Mouse (Mus musculus) layer of hippocampus, adult 11-12 months (tissue): ENCODE results near the gene Oip5.
A peak's percentile ranks its signal among the peaks of the same experiment; 100 is the strongest.
"Not testable (repeated sequence)": the region's sequence is repeated elsewhere in the genome, so short reads cannot be mapped to it uniquely, and the experiment has no call there.

Experiments
- DNase-seq: peaks from one replicate; pipeline ENCODE4 v3.0.0; 2022; ENCODE audit warnings: low spot score

Gene Oip5

DNA sequence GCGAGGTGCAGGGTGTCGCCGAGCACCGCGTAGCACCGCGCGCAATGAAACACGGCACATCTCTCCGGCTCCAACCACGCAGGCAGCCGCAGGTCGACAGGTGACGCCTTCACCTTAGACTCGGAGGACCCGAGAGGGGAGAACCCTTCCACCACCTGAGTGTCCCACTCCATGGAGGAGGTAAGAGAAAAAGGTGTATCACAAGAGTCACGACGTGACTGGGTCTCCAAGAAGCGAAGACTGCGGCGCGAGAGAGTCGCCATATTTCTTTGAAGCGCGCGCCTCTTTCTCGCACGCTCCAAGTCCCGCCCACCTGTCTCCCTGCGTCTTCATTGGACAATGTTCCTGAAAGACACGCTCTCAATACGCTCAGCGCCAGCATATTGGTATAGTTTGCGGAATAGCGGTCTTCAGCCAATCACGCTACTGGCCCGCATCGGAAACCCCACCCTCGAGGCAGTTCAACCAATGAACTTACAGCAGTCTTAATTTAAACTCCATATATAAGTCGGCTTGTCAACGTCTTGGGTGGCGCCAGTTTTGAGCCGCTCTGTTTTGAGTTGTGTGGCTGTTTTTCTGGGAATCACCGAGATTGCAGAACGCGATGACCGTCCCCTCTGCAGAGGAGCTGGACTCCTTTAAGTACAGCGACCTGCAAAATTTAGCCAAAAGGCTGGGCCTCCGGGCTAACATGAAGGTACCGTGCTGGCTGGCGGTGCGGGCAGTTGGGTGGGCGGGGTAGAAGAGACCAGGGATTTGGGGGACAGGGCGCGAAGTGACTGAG, at the start of gene Oip5, which contains the start of gene Nusap1:
Oip5 (minus strand) TSS at position 271 of the 784 bp plus-strand sequence.
Nusap1 (plus strand) TSS at position 100 of the 784 bp plus-strand sequence.
- DNase-seq, result peak; percentile 94

DNA sequence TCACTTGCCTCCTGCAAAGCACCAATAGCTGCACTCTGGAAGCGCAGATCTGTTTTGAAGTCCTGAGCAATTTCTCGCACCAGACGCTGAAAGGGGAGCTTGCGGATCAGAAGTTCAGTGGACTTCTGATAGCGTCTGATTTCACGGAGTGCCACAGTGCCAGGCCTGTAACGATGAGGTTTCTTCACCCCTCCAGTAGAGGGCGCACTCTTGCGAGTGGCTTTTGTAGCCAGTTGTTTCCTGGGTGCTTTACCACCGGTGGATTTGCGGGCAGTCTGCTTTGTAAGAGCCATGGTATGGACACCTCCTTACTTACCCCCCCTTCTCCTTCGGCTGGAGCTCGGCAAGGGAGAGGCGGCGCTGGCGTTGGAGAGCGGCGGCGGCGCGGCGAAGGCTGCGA, 47.5 kb upstream of the Oip5 start:
- not testable (repeated sequence) for DNase-seq

DNA sequence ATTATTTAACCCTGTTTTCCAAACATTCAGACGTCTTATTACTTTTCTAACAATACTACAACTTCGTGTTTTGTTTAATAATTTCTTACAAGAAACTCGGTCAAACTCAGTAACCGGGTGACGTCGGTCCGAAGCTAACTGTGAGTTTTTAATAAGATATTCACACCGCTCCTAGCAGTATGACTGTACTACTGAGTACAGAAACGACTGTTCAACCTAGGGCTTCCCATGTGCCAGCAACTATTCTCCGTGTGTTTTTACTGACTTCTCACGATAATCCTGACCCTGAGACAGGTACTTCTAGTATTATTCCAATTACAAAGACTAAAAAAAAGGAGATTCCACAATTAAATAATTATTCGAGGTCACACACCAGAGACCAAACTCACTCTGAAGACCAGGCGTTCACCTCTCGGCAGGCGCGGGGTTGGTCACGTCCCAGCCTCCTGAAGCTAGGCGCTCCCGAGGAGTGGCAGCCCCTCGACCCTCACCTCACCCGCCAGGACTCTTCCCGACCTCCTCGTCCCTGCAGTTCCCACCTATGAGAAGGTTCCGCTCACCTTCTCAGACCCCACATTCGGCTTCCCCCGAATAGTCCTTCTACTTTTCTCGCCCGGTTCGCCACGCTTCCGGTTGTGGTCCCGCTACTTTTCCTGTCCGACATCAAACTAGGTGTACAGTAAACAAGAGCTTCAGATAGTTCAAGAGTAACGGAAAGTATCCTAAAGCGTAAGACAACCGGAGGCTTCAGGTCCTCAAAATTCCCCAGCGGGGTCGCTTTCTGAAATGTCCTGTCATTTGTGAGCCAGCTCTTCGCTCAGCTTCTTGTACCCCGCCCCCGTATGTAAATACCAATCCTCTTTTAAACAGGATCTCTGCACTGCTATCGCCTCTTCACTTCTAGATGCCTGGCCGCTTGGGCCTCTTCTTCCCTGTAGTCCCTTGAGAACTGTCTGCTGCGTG, 44.2 kb upstream of the Oip5 start, which contains the start of gene Ndufaf1:
Ndufaf1 (minus strand) TSS at position 608 of the 963 bp plus-strand sequence.
- DNase-seq, result peak; percentile 84

GRCm38 (mm10) chr2:119644254-119644653, 26.0 kb upstream of the Oip5 start:
- DNase-seq, result no peak

GRCm38 (mm10) chr2:119641214-119641912, 23.1 kb upstream of the Oip5 start:
- no peak for DNase-seq

- DNase-seq, result no peak
These were observed 18.5 kb upstream of the Oip5 start for GRCm38 (mm10) chr2:119636781-119637180.

DNA sequence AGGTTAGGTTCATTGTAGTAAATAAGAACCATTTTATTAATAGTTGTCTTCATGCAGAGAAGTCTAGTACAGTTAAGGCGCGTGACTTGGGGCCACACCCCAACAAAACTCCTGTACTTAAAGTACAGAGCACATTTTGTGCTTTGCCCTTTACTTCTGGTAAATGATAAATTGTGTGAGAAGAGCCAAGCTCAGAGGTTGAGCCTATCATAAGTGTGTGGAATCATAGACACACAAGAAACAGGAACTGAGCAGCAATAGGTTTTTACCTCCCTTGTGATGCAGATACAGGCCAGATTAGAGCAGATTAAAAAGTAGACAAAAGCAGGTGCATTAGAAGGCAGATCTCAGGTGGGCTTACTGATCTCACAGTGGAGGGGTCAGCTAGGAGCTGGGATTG, 3.0 kb upstream of the Oip5 start:
- no peak for DNase-seq

- not testable (repeated sequence) for DNase-seq
These were observed 733 bp upstream of the Oip5 start for GRCm38 (mm10) chr2:119619002-119619401.

DNA sequence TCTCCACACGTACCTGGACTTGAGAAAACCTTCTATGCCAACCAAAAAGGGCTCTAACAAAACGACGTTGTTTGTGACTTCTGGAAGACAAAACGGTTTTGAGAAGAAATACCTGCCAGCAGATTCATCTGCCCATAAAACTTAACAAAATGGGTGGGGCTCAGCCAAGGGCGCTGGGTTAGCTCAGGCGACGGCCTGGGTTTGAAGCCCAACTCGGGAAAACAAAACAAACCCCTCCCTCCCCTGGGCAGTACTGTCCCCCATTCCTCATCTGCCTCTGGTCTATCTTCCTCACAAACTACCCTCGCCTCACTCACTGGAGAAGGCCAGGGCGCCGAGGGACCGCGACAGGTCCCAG, 449 bp downstream of the Oip5 start:
- DNase-seq, result no peak

DNA sequence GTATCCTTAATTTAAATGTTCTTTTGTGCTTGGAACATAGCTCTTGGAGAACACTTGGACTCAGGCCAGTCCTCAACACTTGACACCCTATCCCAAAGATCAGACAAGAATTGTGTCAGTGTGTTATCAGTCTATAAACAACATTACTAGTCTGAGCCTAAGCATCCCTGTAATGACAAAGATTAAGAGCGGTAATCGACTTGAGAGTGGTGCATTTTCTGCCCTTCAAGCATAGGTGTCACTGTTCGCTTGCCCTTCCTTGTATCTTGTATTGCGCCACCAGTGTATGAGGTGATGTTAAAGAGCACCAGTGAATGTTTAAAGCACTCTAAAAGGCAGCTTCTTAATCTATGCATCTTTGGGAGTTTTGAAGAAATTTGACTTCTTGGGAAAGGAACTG, 11.2 kb downstream of the Oip5 start:
- no peak for DNase-seq

DNA sequence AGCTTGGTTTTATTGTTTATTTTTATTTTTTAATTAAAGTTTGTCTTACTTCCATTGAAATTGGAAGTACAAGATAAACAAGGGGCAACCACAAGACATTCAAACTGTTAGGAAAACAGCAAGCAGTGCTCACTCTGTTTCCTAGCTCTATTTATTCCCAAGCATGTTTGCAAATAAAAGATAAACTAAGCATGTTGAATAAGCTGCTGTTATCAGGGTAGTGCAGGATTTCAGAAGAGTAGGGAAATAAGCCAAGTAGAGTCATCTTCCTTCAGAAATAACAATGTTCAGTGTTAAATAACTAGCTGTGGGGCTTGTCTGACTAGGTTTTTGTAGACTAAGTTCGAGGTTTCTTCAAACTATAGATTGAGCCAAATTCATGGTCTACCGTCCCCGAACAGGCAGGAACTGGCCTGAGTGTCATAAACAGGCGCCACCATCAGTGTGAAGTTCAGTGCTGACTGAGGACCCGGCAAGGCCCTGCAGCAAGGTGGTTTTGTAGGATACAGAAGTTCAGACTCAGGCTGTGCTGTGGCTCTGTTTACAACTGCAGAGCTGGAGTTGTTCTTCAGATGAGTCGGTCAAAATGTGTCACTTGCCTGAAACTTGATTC, 12.8 kb downstream of the Oip5 start:
- no peak for DNase-seq

DNA sequence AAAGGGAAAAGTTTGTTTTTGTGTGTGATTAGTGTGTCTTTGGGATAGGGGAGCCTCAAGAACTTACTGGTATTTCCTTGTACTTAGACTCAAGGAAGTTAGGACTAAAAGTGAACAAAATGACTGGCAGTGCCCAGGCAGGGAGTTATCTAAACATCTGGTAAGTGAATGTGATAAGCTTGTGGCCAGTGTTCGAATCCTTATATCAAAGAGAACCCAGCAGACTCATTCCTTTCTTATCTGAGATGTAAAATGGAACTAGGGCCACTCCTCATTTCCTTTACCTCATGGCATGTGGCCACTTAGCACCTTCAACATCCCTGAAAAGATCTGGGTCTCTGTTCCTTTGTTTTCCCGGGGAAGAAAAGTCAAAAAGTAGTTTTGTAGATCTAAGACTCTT, 14.4 kb downstream of the Oip5 start:
- no peak for DNase-seq

- DNase-seq, result no peak
These were observed 15.8 kb downstream of the Oip5 start for GRCm38 (mm10) chr2:119602488-119602887.

DNA sequence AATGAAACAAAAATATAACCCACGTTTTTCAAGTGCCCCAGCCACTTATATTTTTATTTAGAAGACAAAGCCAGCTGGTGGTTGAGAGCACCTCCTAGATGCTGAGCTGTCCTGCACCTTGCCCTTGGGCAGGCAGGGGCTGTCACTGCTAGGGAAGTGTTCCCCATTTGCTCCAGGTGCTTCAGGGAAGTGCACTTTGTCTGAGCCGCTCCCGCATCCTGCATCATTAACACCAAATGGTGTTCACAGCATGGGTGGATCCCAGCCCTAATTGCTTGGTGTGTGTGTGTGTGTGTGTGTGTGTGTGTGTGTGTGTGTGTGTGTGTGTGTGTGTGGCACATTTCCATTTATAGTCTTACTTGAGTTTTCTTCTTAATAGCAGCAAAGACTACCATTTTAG, 16.7 kb downstream of the Oip5 start:
- not testable (repeated sequence) for DNase-seq

DNA sequence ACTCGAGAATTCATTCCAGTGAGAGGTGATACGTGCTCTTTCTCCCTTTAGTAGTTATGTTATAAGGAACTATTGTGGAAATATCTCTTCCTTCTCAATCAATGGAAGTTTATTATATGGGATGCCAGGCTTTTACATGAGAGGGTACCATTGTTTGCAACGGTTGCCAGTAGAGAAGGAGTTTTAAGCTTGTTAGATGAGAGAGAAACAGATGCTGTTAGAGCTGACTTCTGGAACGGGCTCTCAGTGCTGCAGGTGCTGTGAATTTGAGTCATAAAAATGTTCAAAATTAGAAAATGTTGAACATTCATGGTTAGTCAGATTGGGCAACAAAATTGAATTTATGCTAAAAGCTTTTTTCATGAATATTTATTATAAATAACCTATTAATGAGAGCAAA, 17.2 kb downstream of the Oip5 start:
- peak; percentile 50 for DNase-seq

DNA sequence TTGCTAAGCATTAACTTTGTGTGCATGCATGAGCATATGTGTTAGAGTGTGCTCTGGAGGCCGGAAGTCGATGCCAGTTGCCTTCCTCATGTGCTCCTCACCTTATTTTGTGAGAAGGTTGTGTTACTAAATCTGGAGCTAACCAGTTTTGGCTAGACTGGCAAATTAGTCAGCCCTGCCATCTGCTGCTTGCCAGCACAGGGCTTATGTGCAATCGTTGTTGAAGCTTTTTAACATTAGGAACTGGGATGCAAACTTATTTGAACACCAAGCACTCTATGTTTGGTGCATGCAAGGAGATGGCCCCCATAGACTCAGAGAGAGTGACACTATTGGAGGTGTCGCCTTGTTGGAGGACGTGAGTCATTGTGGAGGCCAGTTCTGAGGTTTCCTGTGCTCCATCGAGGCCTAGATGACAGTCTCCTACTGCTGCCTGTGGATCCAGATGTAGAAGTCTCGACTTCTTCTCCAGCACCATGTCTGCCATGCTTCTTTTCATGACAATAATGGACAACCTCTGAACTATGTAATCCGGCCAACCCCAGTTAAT, 21.4 kb downstream of the Oip5 start:
- DNase-seq, result peak; percentile 58

- DNase-seq, result no peak
These were observed 23.0 kb downstream of the Oip5 start for GRCm38 (mm10) chr2:119595308-119595707.

GRCm38 (mm10) chr2:119594113-119594981, 23.9 kb downstream of the Oip5 start:
- DNase-seq, result peak; percentile 99

DNA sequence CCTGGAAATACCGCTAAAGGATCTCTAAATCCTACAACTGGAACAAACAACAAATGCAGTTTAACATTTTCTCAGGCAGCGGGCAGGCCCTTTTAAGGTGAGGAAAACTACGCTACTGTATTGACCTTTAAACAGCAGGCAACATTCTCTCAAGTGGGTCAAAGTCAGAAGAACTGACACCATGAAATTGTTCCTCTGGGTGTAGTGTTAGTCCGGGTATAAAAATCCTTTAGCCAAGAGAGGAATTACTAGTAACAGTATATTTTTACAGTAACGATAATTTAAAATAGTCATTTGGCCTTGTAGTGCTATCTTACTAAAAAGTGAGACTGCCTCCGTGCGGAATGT, 24.5 kb downstream of the Oip5 start:
- no peak for DNase-seq

- DNase-seq, result no peak
These were observed 27.0 kb downstream of the Oip5 start for GRCm38 (mm10) chr2:119591247-119591646.

- peak; percentile 35 for DNase-seq
These were observed 30.9 kb downstream of the Oip5 start for GRCm38 (mm10) chr2:119587383-119587782.
